Mouse (Mus musculus): ENCODE measurements around the gene Ppp1r8.

DNA sequence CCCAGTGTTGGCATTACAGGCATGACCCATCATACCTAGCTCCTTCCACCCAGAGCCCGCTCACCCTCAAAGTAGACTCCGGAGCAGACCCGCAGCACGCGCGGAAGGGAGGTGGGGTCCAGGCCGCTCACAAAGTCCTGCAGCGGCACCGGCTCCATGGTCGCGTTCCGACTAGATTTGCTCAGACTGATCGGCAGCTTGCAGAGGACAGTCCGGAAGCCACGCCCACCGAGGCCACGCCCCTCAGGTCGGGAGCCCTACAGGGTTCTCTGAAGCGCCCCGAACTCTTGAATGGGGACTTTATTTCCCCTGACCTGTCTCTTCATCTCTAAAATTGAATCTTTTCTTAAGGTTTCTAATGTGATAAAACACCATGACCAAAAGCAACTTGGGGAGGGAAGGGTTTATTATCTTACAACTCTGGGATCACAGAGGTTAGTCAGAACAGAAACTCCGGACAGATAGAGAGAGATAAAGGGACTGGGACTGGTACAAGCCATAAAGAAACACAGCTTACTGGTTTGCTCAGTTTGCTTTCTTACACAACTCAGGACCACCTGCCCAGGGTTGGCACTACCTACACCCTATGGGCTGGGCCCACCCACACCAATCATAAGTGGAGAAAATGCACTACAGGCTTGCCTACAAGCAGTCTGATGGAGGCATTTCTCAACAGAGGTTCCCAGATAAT lies 46.6 kb downstream of the Ppp1r8 start, which contains the start of gene Themis2:
- TF ChIP-seq CTCF (IDR thresholded peaks at IDR 0.05; ENCODE audit: borderline replicate concordance, insufficient read depth, low read length) (no peak), POLR2A (IDR thresholded peaks at IDR 0.05; ENCODE audit: low read depth, low read length) (no peak)
